In the genomic region with DNA sequence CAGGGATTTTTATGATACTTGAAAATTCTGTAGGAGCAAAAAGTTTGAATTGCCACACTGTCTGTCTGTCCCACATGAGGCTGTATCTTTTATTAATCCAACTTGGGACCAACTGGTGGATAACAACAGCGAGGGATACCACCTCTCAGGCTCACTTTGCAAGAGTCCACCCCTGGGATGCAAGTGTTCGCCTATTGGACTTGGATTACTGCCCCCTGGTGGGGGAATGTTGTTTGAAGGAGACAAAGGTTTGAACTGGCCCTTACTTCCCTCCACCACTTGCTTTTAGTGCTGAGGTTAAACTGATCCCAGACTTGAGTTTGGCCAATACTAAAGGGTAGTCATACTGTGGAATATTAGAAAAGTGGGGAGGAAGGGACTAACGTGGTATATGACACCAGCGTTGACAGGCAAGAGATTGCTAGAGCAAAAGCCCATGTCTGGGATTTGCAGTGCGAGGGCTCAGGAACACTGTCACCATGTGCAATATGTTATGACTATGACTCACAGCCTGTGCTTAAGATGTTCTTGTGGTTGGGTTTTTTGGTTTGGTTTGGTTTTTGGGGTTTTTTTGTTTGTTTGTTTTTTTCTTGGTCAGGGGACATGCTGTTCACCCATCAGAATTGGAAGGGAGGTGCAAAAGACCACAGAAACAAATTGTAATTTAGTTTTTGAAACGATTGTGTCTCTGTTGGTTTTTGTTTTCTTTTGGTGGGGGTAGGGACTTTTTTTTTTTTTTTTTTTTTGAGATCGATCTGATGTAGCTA, we compare ENCODE assay signal across 8 mouse cellular contexts. TPM values are rescaled to one million over a fixed set of nuclear protein-coding genes. Genes with fewer than 3 reads are reported as not detected.
A peak's percentile ranks its signal among the peaks of the same experiment; 100 is the strongest.
DNase-seq lines count a peak whose midpoint lies in the region; ATAC-seq and TF ChIP-seq lines count a peak whose summit lies in the region.

Gene 4933415A04Rik, plus strand, starts transcription at position 717 of the 767 bp plus-strand sequence.

- no peak within 1 kb of the TSS for H3K27ac ChIP-seq in heart, adult 2 months
- no peak within 1 kb of the TSS for H3K27ac ChIP-seq in heart, embryonic 11.5 days (ENCODE audit: low read depth, low read length)
- no peak within 1 kb of the TSS for H3K27ac ChIP-seq in embryonic facial prominence, embryonic 10.5 days (replicated peaks)

- no peak for TF ChIP-seq POLR2A in heart, adult 2 months (IDR thresholded peaks at IDR 0.05; ENCODE audit: insufficient read depth, low read depth, low read length)

- H3K79me2 ChIP-seq in heart, adult 2 months (replicated peaks; ENCODE audit: control insufficient read depth, insufficient read depth, low read length): no peaks in the 10 kb centered on the region

- H3K36me3 ChIP-seq in heart, adult 2 months (ENCODE audit: control insufficient read depth, insufficient read depth, low read length): no peaks in the 10 kb centered on the region
- peaks cover 23% of the 10 kb centered on the region for H3K36me3 ChIP-seq in heart, embryonic 11.5 days (ENCODE audit: control insufficient read depth, insufficient read depth, low read length)
- peaks cover 81% of the 10 kb centered on the region for H3K36me3 ChIP-seq in embryonic facial prominence, embryonic 10.5 days (replicated peaks)

- no peak for ATAC-seq in heart, embryonic 11.5 days (replicated peaks; ENCODE audit: insufficient number of reproducible peaks, low FRiP score, low TSS enrichment)

- H3K9ac ChIP-seq in heart, adult 2 months (ENCODE audit: low read depth, low read length): no peak within 1 kb of the TSS
- no peak within 1 kb of the TSS for H3K9ac ChIP-seq in heart, embryonic 11.5 days (ENCODE audit: low read depth, low read length)

- H3K4me1 ChIP-seq in heart, adult 2 months (ENCODE audit: control insufficient read depth, insufficient read depth, low read length): no peaks in the 10 kb centered on the region
- no peaks in the 10 kb centered on the region for H3K4me1 ChIP-seq in heart, embryonic 11.5 days (ENCODE audit: control insufficient read depth, insufficient read depth, low read length)
- peaks cover 7% of the 10 kb centered on the region for H3K4me1 ChIP-seq in embryonic facial prominence, embryonic 10.5 days

- DNase-seq in heart, adult 2 months: peak; percentile 60 to 69
- DNase-seq in adrenal gland, postnatal 36 days: peak; percentile 65 to 88
- DNase-seq in embryonic facial prominence, embryonic 10.5 days (ENCODE audit: low spot score): peak; percentile 78
- peak; percentile 83 to 92 for DNase-seq in heart, postnatal 10 days
- peak; percentile 77 for DNase-seq in layer of hippocampus, adult 11-12 months (ENCODE audit: low spot score)
- DNase-seq in lung, postnatal 25 days (ENCODE audit: low spot score): peak; percentile 72
- peak; percentile 17 to 25 for DNase-seq in spleen, postnatal 36 days (ENCODE audit: low spot score in 2 of 2)

- H3K9me3 ChIP-seq in heart, embryonic 11.5 days (replicated peaks; ENCODE audit: control insufficient read depth, low read length): no peaks in the 10 kb centered on the region
- H3K9me3 ChIP-seq in embryonic facial prominence, embryonic 10.5 days: no peaks in the 10 kb centered on the region

- 60% methylated on average over 7 of the region's 7 CpGs for WGBS in heart, adult 2 months
- 61% methylated on average over 7 of the region's 7 CpGs for WGBS in heart, embryonic 11.5 days (ENCODE audit: insufficient replicate concordance)
- WGBS in embryonic facial prominence, embryonic 10.5 days: 74% methylated on average over 7 of the region's 7 CpGs

- TF ChIP-seq CTCF in heart, adult 2 months (IDR thresholded peaks at IDR 0.05): peak; percentile 87

- H3K4me2 ChIP-seq in heart, embryonic 11.5 days: no peak within 1 kb of the TSS

- intact Hi-C loops in heart, adult 2 months (cut with DNase I): loop anchor here (1.0 to 5.0 kb wide), 5 partner anchors 16 to 134 kb away; partner anchors contain the start of gene Ccnjl
- intact Hi-C loops in heart, postnatal 10 days (cut with DNase I): loop anchor here (1.0 to 2.0 kb wide), 2 partner anchors 58 to 92 kb away; partner anchors contain the start of gene Ccnjl

- TF ChIP-seq EP300 in heart, adult 2 months (IDR thresholded peaks at IDR 0.05; ENCODE audit: insufficient read depth, low read depth, low read length): no peak

- H3K4me3 ChIP-seq in heart, adult 2 months: no peak within 1 kb of the TSS
- H3K4me3 ChIP-seq in heart, embryonic 11.5 days (ENCODE audit: low read depth, low read length): no peak within 1 kb of the TSS
- no peak within 1 kb of the TSS for H3K4me3 ChIP-seq in embryonic facial prominence, embryonic 10.5 days

- H3K27me3 ChIP-seq in heart, adult 2 months (ENCODE audit: control insufficient read depth, insufficient read depth, low read length): no peaks in the 10 kb centered on the region
- no peaks in the 10 kb centered on the region for H3K27me3 ChIP-seq in heart, embryonic 11.5 days (ENCODE audit: control insufficient read depth, insufficient read depth, low read length)
- no peaks in the 10 kb centered on the region for H3K27me3 ChIP-seq in embryonic facial prominence, embryonic 10.5 days (replicated peaks; ENCODE audit: low read depth, poor library complexity, severe bottlenecking)

RNA-seq across cellular contexts. Expression of gene 4933415A04Rik, which starts in this region (rescaled TPM):
- total RNA-seq in heart, adult 2 months (2021): under 1 TPM; 0.26 to 0.68 TPM
- polyA plus RNA-seq in heart, adult 2 months (2012; rRNA removed): 0.23 and 0.29 TPM in 2 replicates
- 4.6 and 5.3 TPM in 2 replicates for polyA plus RNA-seq in heart, embryonic 11.5 days (2014; fragmentation: Nextera tagmentation; extraction: Ambion mirVana)
- total RNA-seq in adrenal gland, postnatal 36 days (2021): 1 to 10 TPM in 1 of 2 experiments, under 1 TPM in 1; 0.36 to 1.0 TPM
- 12.4 and 13.7 TPM in 2 replicates for polyA plus RNA-seq in embryonic facial prominence, embryonic 10.5 days (2016; fragmentation: Nextera tagmentation; extraction: Ambion mirVana)
- 1 to 10 TPM; 2.7 to 3.4 TPM for total RNA-seq in heart, postnatal 10 days (2021)

Comparison
In these comparisons a context has a peak if more than half of its experiments do, and no peak if none do; other contexts are left out.
1. Peak in DNase-seq in heart, adult 2 months; RNA of the gene not detected or under 1 TPM.
2. DNase-seq: peak in every context shown above with its lines; median percentile 88 in heart, postnatal 10 days; 78 in embryonic facial prominence, embryonic 10.5 days; 77 in layer of hippocampus, adult 11-12 months; 76 in adrenal gland, postnatal 36 days; 72 in lung, postnatal 25 days; 64 in heart, adult 2 months; 21 in spleen, postnatal 36 days.